ENCODE assay signal across 10 mouse cellular contexts in genomic region chr6:23248313-23249052, GRCm38 (mm10). TPM values are rescaled to one million over a fixed set of nuclear protein-coding genes. Genes with fewer than 3 reads are reported as not detected.
A peak's percentile ranks its signal among the peaks of the same experiment; 100 is the strongest.
DNase-seq lines count a peak whose midpoint lies in the region; ATAC-seq and TF ChIP-seq lines count a peak whose summit lies in the region.
"Had no signal": no experiment of that assay in that cellular context is flagged by ENCODE, and none has a peak within 500 bp of the region (broad histone marks: within the 10 kb centered on the region; RNA-seq: fewer than 3 reads in every experiment).

Fezf1 (minus strand) TSS chr6:23248362.

- H3K4me2 ChIP-seq in lung, embryonic 15.5 days = peak within 1 kb of the TSS; percentile 70
- peak within 1 kb of the TSS; percentile 65 for H3K4me2 ChIP-seq in embryonic facial prominence, embryonic 15.5 days (replicated peaks)
- H3K4me2 ChIP-seq in limb, embryonic 12.5 days = peak within 1 kb of the TSS; percentile 78
- peak within 1 kb of the TSS; percentile 49 for H3K4me2 ChIP-seq in stomach, embryonic 14.5 days (replicated peaks; ENCODE audit: low read depth, low read length)

- no peak for TF ChIP-seq CTCF in lung, adult 2 months (IDR thresholded peaks at IDR 0.05; ENCODE audit: insufficient read depth, low read length)

- no peaks in the 10 kb centered on the region for H3K36me3 ChIP-seq in lung, embryonic 15.5 days
- no peaks in the 10 kb centered on the region for H3K36me3 ChIP-seq in embryonic facial prominence, embryonic 15.5 days
- no peaks in the 10 kb centered on the region for H3K36me3 ChIP-seq in limb, embryonic 12.5 days
- no peaks in the 10 kb centered on the region for H3K36me3 ChIP-seq in stomach, embryonic 14.5 days (ENCODE audit: control insufficient read depth, insufficient read depth, low read length)

- 1% methylated on average over 31 of the region's 31 CpGs for WGBS in lung, embryonic 15.5 days
- WGBS in lung, adult 2 months = 2% methylated on average over 31 of the region's 31 CpGs
- under 1% methylated on average over 31 of the region's 31 CpGs for WGBS in embryonic facial prominence, embryonic 15.5 days
- WGBS in limb, embryonic 12.5 days = 0% methylated on average over 31 of the region's 31 CpGs
- under 1% methylated on average over 31 of the region's 31 CpGs for WGBS in stomach, embryonic 14.5 days

- H3K27me3 ChIP-seq in lung, embryonic 15.5 days = peaks cover 92% of the 10 kb centered on the region
- H3K27me3 ChIP-seq in embryonic facial prominence, embryonic 15.5 days = peaks cover 84% of the 10 kb centered on the region
- peaks cover 85% of the 10 kb centered on the region for H3K27me3 ChIP-seq in limb, embryonic 12.5 days
- H3K27me3 ChIP-seq in stomach, embryonic 14.5 days (ENCODE audit: control insufficient read depth, insufficient read depth, low read length) = peaks cover 72% of the 10 kb centered on the region

- no peak for DNase-seq in lung, adult 2 months
- no peak for DNase-seq in gastrocnemius, postnatal 14 days
- DNase-seq in urinary bladder, adult 18-20 months (ENCODE audit: low spot score in 2 of 2) = no peak
- no peak for DNase-seq in gastrocnemius, adult 8-10 months (ENCODE audit: low spot score in 2 of 2)
- DNase-seq: left cerebral cortex, postnatal 4 days; right cerebral cortex, postnatal 25 days had no signal

- no peak for TF ChIP-seq POLR2A in lung, adult 2 months (IDR thresholded peaks at IDR 0.05; ENCODE audit: borderline replicate concordance, extremely low read depth, low read depth, low read length)

- peaks cover 25% of the 10 kb centered on the region for H3K4me1 ChIP-seq in lung, embryonic 15.5 days
- H3K4me1 ChIP-seq in lung, adult 2 months (ENCODE audit: control insufficient read depth, insufficient read depth, low read length) = no peaks in the 10 kb centered on the region
- H3K4me1 ChIP-seq in embryonic facial prominence, embryonic 15.5 days = peaks cover 30% of the 10 kb centered on the region
- peaks cover 27% of the 10 kb centered on the region for H3K4me1 ChIP-seq in limb, embryonic 12.5 days (replicated peaks)
- H3K4me1 ChIP-seq in stomach, embryonic 14.5 days (ENCODE audit: control insufficient read depth, insufficient read depth, low read length) = no peaks in the 10 kb centered on the region

- H3K9me3 ChIP-seq in lung, embryonic 15.5 days = no peaks in the 10 kb centered on the region
- no peaks in the 10 kb centered on the region for H3K9me3 ChIP-seq in embryonic facial prominence, embryonic 15.5 days (replicated peaks)
- no peaks in the 10 kb centered on the region for H3K9me3 ChIP-seq in limb, embryonic 12.5 days
- H3K9me3 ChIP-seq in stomach, embryonic 14.5 days (ENCODE audit: control insufficient read depth, low read depth, low read length) = no peaks in the 10 kb centered on the region

- ATAC-seq in lung, embryonic 15.5 days (ENCODE audit: borderline replicate concordance, extremely low read depth, low FRiP score, low TSS enrichment) = no peak
- peak; percentile 67 for ATAC-seq in embryonic facial prominence, embryonic 15.5 days (ENCODE audit: insufficient number of reproducible peaks, low FRiP score, low TSS enrichment, low read depth)
- no peak for ATAC-seq in limb, embryonic 12.5 days (ENCODE audit: insufficient number of reproducible peaks, insufficient read depth, low FRiP score, low TSS enrichment, low read depth)
- no peak for ATAC-seq in stomach, embryonic 14.5 days (ENCODE audit: insufficient number of reproducible peaks, insufficient read depth, low FRiP score, low read depth)

- no peak within 1 kb of the TSS for H3K9ac ChIP-seq in lung, embryonic 15.5 days
- H3K9ac ChIP-seq in embryonic facial prominence, embryonic 15.5 days = no peak within 1 kb of the TSS
- H3K9ac ChIP-seq in limb, embryonic 12.5 days (replicated peaks) = no peak within 1 kb of the TSS
- H3K9ac ChIP-seq in stomach, embryonic 14.5 days (replicated peaks; ENCODE audit: low read depth, low read length) = no peak within 1 kb of the TSS

- H3K27ac ChIP-seq in lung, embryonic 15.5 days = no peak within 1 kb of the TSS
- no peak within 1 kb of the TSS for H3K27ac ChIP-seq in embryonic facial prominence, embryonic 15.5 days (replicated peaks)
- H3K27ac ChIP-seq in limb, embryonic 12.5 days = no peak within 1 kb of the TSS
- no peak within 1 kb of the TSS for H3K27ac ChIP-seq in stomach, embryonic 14.5 days (ENCODE audit: low read length)

- peak within 1 kb of the TSS; percentile 37 for H3K4me3 ChIP-seq in lung, embryonic 15.5 days
- no peak within 1 kb of the TSS for H3K4me3 ChIP-seq in lung, adult 2 months (replicated peaks; ENCODE audit: extremely low read depth, low read depth, low read length)
- H3K4me3 ChIP-seq in embryonic facial prominence, embryonic 15.5 days (replicated peaks) = peak within 1 kb of the TSS; percentile 43
- peak within 1 kb of the TSS; percentile 46 for H3K4me3 ChIP-seq in limb, embryonic 12.5 days (replicated peaks)
- H3K4me3 ChIP-seq in stomach, embryonic 14.5 days (ENCODE audit: low read depth, low read length) = peak within 1 kb of the TSS; percentile 28

- intact Hi-C loops in gastrocnemius, postnatal 14 days (cut with DNase I; ENCODE audit: low total_unique reads) = no loop called here

RNA-seq across cellular contexts. Expression of gene Fezf1, which starts in this region (rescaled TPM):
- not detected in 2 replicates for polyA plus RNA-seq in lung, embryonic 15.5 days (2015; fragmentation: Nextera tagmentation; extraction: Ambion mirVana)
- polyA plus RNA-seq in lung, adult 2 months (2012; rRNA removed) = 0.08 TPM in 2 replicates
- 8.2 and 8.8 TPM in 2 replicates for polyA plus RNA-seq in embryonic facial prominence, embryonic 15.5 days (2015; fragmentation: Nextera tagmentation; extraction: Ambion mirVana)
- polyA plus RNA-seq in limb, embryonic 12.5 days (2016; fragmentation: Nextera tagmentation; extraction: Ambion mirVana) = not detected in 2 replicates
- polyA plus RNA-seq in stomach, embryonic 14.5 days (2014; fragmentation: Nextera tagmentation; extraction: Ambion mirVana) = not detected in 2 replicates
- not detected for total RNA-seq in gastrocnemius, postnatal 14 days (2021)
- not detected for total RNA-seq in gastrocnemius, adult 8-10 months (2022)
